Mouse (Mus musculus) midbrain, embryonic 13.5 days (tissue): ENCODE measurements around the gene Ogfrl1. TPM values are rescaled to one million over a fixed set of nuclear protein-coding genes. Genes with fewer than 3 reads are reported as not detected.

ENCODE experiments used
- ATAC-seq: fragments of 200-750 bp; cut with Nextera tagmentation; 2 replicates; pipeline ENCODE4 v1.8.0; 2017; ENCODE audit warnings: mild to moderate bottlenecking, moderate TSS enrichment, moderate library complexity
- H3K27ac ChIP-seq: fragments of 300-500 bp; sonication (generic); 2 replicates; pipeline ENCODE4 v1.5.1; 2015; ENCODE audit warnings: inconsistent platforms, mild to moderate bottlenecking, moderate library complexity
- H3K27me3 ChIP-seq: fragments of 300-500 bp; sonication (generic); 2 replicates; pipeline ENCODE4 v1.6.1; 2015; ENCODE audit warnings: mild to moderate bottlenecking, inconsistent platforms
- H3K36me3 ChIP-seq: fragments of 300-500 bp; sonication (generic); 2 replicates; pipeline ENCODE4 v1.6.1; 2015; ENCODE audit warnings: mild to moderate bottlenecking, inconsistent platforms
- H3K4me1 ChIP-seq: fragments of 300-500 bp; sonication (generic); replicated peaks from 2 replicates; pipeline ENCODE4 v1.6.1; 2015; ENCODE audit warnings: inconsistent platforms
- H3K4me2 ChIP-seq: fragments of 300-500 bp; sonication (generic); replicated peaks from 2 replicates; pipeline ENCODE4 v1.6.1; 2015; ENCODE audit warnings: moderate library complexity, mild to moderate bottlenecking, inconsistent platforms
- H3K4me3 ChIP-seq: fragments of 300-500 bp; sonication (generic); replicated peaks from 2 replicates; pipeline ENCODE4 v1.5.1; 2015; ENCODE audit warnings: mild to moderate bottlenecking, inconsistent platforms
- H3K9ac ChIP-seq: fragments of 300-500 bp; sonication (generic); replicated peaks from 2 replicates; pipeline ENCODE4 v1.6.1; 2015; ENCODE audit warnings: mild to moderate bottlenecking, inconsistent platforms
- H3K9me3 ChIP-seq: fragments of 300-500 bp; sonication (generic); 2 replicates; pipeline ENCODE4 v1.6.1; 2016; ENCODE audit warnings: mild to moderate bottlenecking, inconsistent platforms
- WGBS: fragments of 180-500 bp; shearing (Covaris S2); methylation state at CpG from one replicate; pipeline ENCODE4 v1.1.7; 2015; 5-methylcytosine and 5-hydroxymethylcytosine counted together
- polyA plus RNA-seq: library from polyadenylated mRNA; unstranded; fragments of >200 nt; fragmentation: Nextera tagmentation; extraction: Ambion mirVana; gene quantifications from 2 replicates; pipeline ENCODE4 v1.2.1, GENCODE M21; 2015

Ogfrl1 gene
- polyA plus RNA-seq, 1 experiment from 2014 or later = 7.8 TPM

- no peak overlapping the region for H3K9ac ChIP-seq
- H3K36me3 ChIP-seq = no peaks in the 10 kb centered on the region
- H3K4me3 ChIP-seq = no peak overlapping the region
- 65% methylated on average over 4 of the region's 4 CpGs for WGBS
- no peak overlapping the region for H3K4me2 ChIP-seq
- 0 out of 2 replicates have a peak, but pooled peaks have one; percentile 53 for ATAC-seq
- H3K4me1 ChIP-seq = 0 out of 2 replicates have a peak, but pooled peaks cover 3% of the 10 kb centered on the region
- H3K9me3 ChIP-seq = no peaks in the 10 kb centered on the region
- no peak overlapping the region for H3K27ac ChIP-seq
- H3K27me3 ChIP-seq = no peaks in the 10 kb centered on the region
These were observed 54.7 kb downstream of the Ogfrl1 start for GRCm38 (mm10) chr1:23342864-23343263.

- Histone ChIP-seq H3K27me3 (no peaks in the 10 kb centered on the region), H3K4me1 (0 out of 2 replicates have a peak, but pooled peaks cover 3% of the 10 kb centered on the region), H3K36me3 (no peaks in the 10 kb centered on the region), H3K4me3 (no peak overlapping the region), H3K27ac (no peak overlapping the region), H3K4me2 (no peak overlapping the region), H3K9me3 (no peaks in the 10 kb centered on the region), H3K9ac (no peak overlapping the region)
- WGBS = 68% methylated on average over 3 of the region's 3 CpGs
- ATAC-seq = 0 out of 2 replicates have a peak, but pooled peaks have one; percentile 24
These were observed 55.3 kb downstream of the Ogfrl1 start for GRCm38 (mm10) chr1:23342224-23342623.

- no peak overlapping the region for H3K9ac ChIP-seq
- H3K27ac ChIP-seq = no peak overlapping the region
- no peak overlapping the region for H3K4me3 ChIP-seq
- no peaks in the 10 kb centered on the region for H3K36me3 ChIP-seq
- H3K27me3 ChIP-seq = no peaks in the 10 kb centered on the region
- H3K9me3 ChIP-seq = no peaks in the 10 kb centered on the region
- no peak for ATAC-seq
- H3K4me1 ChIP-seq = no peaks in the 10 kb centered on the region
- no peak overlapping the region for H3K4me2 ChIP-seq
- WGBS = 92% methylated on average over 13 of the region's 13 CpGs
These were observed 61.7 kb downstream of the Ogfrl1 start for GRCm38 (mm10) chr1:23335726-23336363.

GRCm38 (mm10) chr1:23335050-23335449 is 62.5 kb downstream of the Ogfrl1 start:
- 93% methylated on average over 4 of the region's 4 CpGs for whole genome bisulfite sequencing
- no peaks in the 10 kb centered on the region for H3K9me3 ChIP-seq

GRCm38 (mm10) chr1:23332192-23332591 is 65.4 kb downstream of the Ogfrl1 start:
- Histone ChIP-seq H3K9me3 (no peaks in the 10 kb centered on the region), H3K4me3 (no peak overlapping the region), H3K27me3 (no peaks in the 10 kb centered on the region), H3K27ac (no peak overlapping the region), H3K36me3 (no peaks in the 10 kb centered on the region), H3K4me2 (no peak overlapping the region), H3K9ac (no peak overlapping the region), H3K4me1 (no peaks in the 10 kb centered on the region)
- ATAC-seq = no peak
- 88% methylated on average over 4 of the region's 4 CpGs for WGBS

More at GRCm38 (mm10) chr1:23335050-23335449, 62.5 kb downstream of the Ogfrl1 start:
- H3K9ac ChIP-seq = no peak overlapping the region
- H3K27ac ChIP-seq = no peak overlapping the region
- no peaks in the 10 kb centered on the region for H3K36me3 ChIP-seq
- no peak for ATAC-seq
- no peaks in the 10 kb centered on the region for H3K4me1 ChIP-seq
- no peak overlapping the region for H3K4me3 ChIP-seq
- no peaks in the 10 kb centered on the region for H3K27me3 ChIP-seq
- no peak overlapping the region for H3K4me2 ChIP-seq

- Histone ChIP-seq H3K4me1 (peaks cover 8% of the 10 kb centered on the region; the same call in 1 of the 2 replicates), H3K9me3 (no peaks in the 10 kb centered on the region), H3K27ac (no peak overlapping the region), H3K36me3 (no peaks in the 10 kb centered on the region), H3K4me2 (no peak overlapping the region), H3K9ac (no peak overlapping the region), H3K4me3 (no peak overlapping the region), H3K27me3 (no peaks in the 10 kb centered on the region)
- whole genome bisulfite sequencing = 94% methylated on average over 7 of the region's 7 CpGs
- no peak for ATAC-seq
These were observed 72.4 kb downstream of the Ogfrl1 start for GRCm38 (mm10) chr1:23325160-23325559.

GRCm38 (mm10) chr1:23324226-23324625 is 73.3 kb downstream of the Ogfrl1 start:
- no peaks in the 10 kb centered on the region for H3K27me3 ChIP-seq
- H3K4me3 ChIP-seq = no peak overlapping the region
- H3K27ac ChIP-seq = no peak overlapping the region
- 25% methylated on average over 5 of the region's 5 CpGs for WGBS
- H3K9ac ChIP-seq = no peak overlapping the region
- no peak overlapping the region for H3K4me2 ChIP-seq
- ATAC-seq = no peak
- H3K36me3 ChIP-seq = no peaks in the 10 kb centered on the region
- H3K9me3 ChIP-seq = no peaks in the 10 kb centered on the region
- H3K4me1 ChIP-seq = peaks cover 8% of the 10 kb centered on the region; the same call in 1 of the 2 replicates

- no peak overlapping the region for H3K9ac ChIP-seq
- H3K4me3 ChIP-seq = no peak overlapping the region
- H3K27ac ChIP-seq = no peak overlapping the region
- H3K9me3 ChIP-seq = no peaks in the 10 kb centered on the region
- no peaks in the 10 kb centered on the region for H3K27me3 ChIP-seq
- no peak overlapping the region for H3K4me2 ChIP-seq
- peaks cover 8% of the 10 kb centered on the region; the same call in 1 of the 2 replicates for H3K4me1 ChIP-seq
- 72% methylated on average over 11 of the region's 11 CpGs for WGBS
- H3K36me3 ChIP-seq = no peaks in the 10 kb centered on the region
- ATAC-seq = no peak
These were observed 74.3 kb downstream of the Ogfrl1 start for GRCm38 (mm10) chr1:23323286-23323685.

- no peaks in the 10 kb centered on the region for H3K36me3 ChIP-seq
- H3K27me3 ChIP-seq = no peaks in the 10 kb centered on the region
- H3K9me3 ChIP-seq = no peaks in the 10 kb centered on the region
- H3K4me1 ChIP-seq = peaks cover 8% of the 10 kb centered on the region; the same call in 1 of the 2 replicates
- ATAC-seq = no peak
- H3K27ac ChIP-seq = no peak overlapping the region
- no peak overlapping the region for H3K4me2 ChIP-seq
- H3K9ac ChIP-seq = no peak overlapping the region
- no peak overlapping the region for H3K4me3 ChIP-seq
- 85% methylated on average over 4 of the region's 4 CpGs for WGBS
These were observed 75.4 kb downstream of the Ogfrl1 start for GRCm38 (mm10) chr1:23322208-23322607.

GRCm38 (mm10) chr1:23321331-23321851 is 76.2 kb downstream of the Ogfrl1 start:
- ATAC-seq = peak; percentile 73; the same call in 1 of the 2 replicates
- Histone ChIP-seq H3K9ac (0 out of 2 replicates have a peak overlapping the region, but pooled peaks have one; percentile 0), H3K27me3 (no peaks in the 10 kb centered on the region), H3K9me3 (no peaks in the 10 kb centered on the region), H3K4me2 (peak overlapping the region; percentile 40), H3K36me3 (no peaks in the 10 kb centered on the region), H3K4me3 (peak overlapping the region; percentile 8), H3K27ac (peak overlapping the region; percentile 35; the same call in 1 of the 2 replicates), H3K4me1 (peaks cover 8% of the 10 kb centered on the region; the same call in 1 of the 2 replicates)
- 17% methylated on average over 10 of the region's 10 CpGs for WGBS

GRCm38 (mm10) chr1:23320591-23321195 is 76.9 kb downstream of the Ogfrl1 start:
- Histone ChIP-seq H3K27me3 (no peaks in the 10 kb centered on the region), H3K27ac (0 out of 2 replicates have a peak overlapping the region, but pooled peaks have one; percentile 35), H3K9me3 (no peaks in the 10 kb centered on the region), H3K9ac (no peak overlapping the region), H3K4me2 (peak overlapping the region; percentile 40), H3K36me3 (no peaks in the 10 kb centered on the region), H3K4me1 (peaks cover 8% of the 10 kb centered on the region; the same call in 1 of the 2 replicates), H3K4me3 (no peak overlapping the region)
- WGBS = 86% methylated on average over 7 of the region's 7 CpGs
- ATAC-seq = 0 out of 2 replicates have a peak, but pooled peaks have one; percentile 26
